Mouse (Mus musculus): Measurements from ENCODE around the gene Svopl. TPM values are rescaled to one million over a fixed set of nuclear protein-coding genes. Genes with fewer than 3 reads are reported as not detected.

Svopl gene
- total RNA-seq, 2 experiments from 2014 or later: 0.96 to 1.7 TPM

- no peak for DNase-seq (ENCODE audit: low spot score in 2 of 2)
Observed at GRCm38 (mm10) chr6:38032801-38033566, 13.8 kb downstream of the Svopl start.

GRCm38 (mm10) chr6:38031924-38032540 is 14.8 kb downstream of the Svopl start:
- DNase-seq (ENCODE audit: low spot score in 2 of 2): no peak

- DNase-seq (ENCODE audit: low spot score in 2 of 2): no peak
Observed at GRCm38 (mm10) chr6:38028205-38028604, 18.6 kb downstream of the Svopl start.

- DNase-seq (ENCODE audit: low spot score in 2 of 2): no peak
Observed at GRCm38 (mm10) chr6:38027771-38028170, 19.0 kb downstream of the Svopl start.

GRCm38 (mm10) chr6:38023284-38023683 is 23.5 kb downstream of the Svopl start:
- DNase-seq (ENCODE audit: low spot score in 2 of 2): no peak

- DNase-seq (ENCODE audit: low spot score in 2 of 2): no peak
Observed at GRCm38 (mm10) chr6:38021406-38021805, 25.4 kb downstream of the Svopl start.

- no peak for DNase-seq (ENCODE audit: low spot score in 2 of 2)
Observed at GRCm38 (mm10) chr6:38012829-38013228, 34.0 kb downstream of the Svopl start.

GRCm38 (mm10) chr6:38007459-38007858 is 39.3 kb downstream of the Svopl start:
- peak; percentile 32 to 47 for DNase-seq (ENCODE audit: low spot score in 2 of 2)

GRCm38 (mm10) chr6:37967386-37967785 is 79.4 kb downstream of the Svopl start:
- DNase-seq (ENCODE audit: low spot score in 2 of 2): no peak

GRCm38 (mm10) chr6:37951306-37951705 is 95.5 kb downstream of the Svopl start:
- DNase-seq (ENCODE audit: low spot score in 2 of 2): no peak

- DNase-seq (ENCODE audit: low spot score in 2 of 2): no peak
Observed at GRCm38 (mm10) chr6:37936498-37936897, 110.3 kb downstream of the Svopl start.

Other genes with a start within 250 kb of the Svopl start
- gene Trim24, start 176.2 kb downstream of the Svopl start, total RNA-seq (2021): 10 to 100 TPM; 22.8 to 27.3 TPM
- not detected for gene Tmem213, start 62.3 kb upstream of the Svopl start, total RNA-seq (2021)
- gene Atp6v0a4, start 77.6 kb upstream of the Svopl start, total RNA-seq (2021): 1 to 10 TPM in 1 of 2 experiments, under 1 TPM in 1; 0.86 to 2.0 TPM
- 1 to 10 TPM; 2.6 to 3.1 TPM for gene D630045J12Rik, start 207.0 kb upstream of the Svopl start, total RNA-seq (2021)

Data from adrenal gland, adult 18-20 months (tissue).